Mouse (Mus musculus) kidney, postnatal 36 days (tissue): ENCODE data around the gene Popdc3.
"Not testable (repeated sequence)": the region's sequence is repeated elsewhere in the genome, so short reads cannot be mapped to it uniquely, and the experiment has no call there.

ENCODE experiments used
- DNase-seq, 2 experiments: peaks; one replicate each; pipeline ENCODE4 v3.0.0; 2021 to 2022; ENCODE audit warnings: mixed read lengths in 2 of 2

Popdc3 gene

GRCm38 (mm10) chr10:45204582-45204981 lies 26.7 kb downstream of the Popdc3 start:
- no peak for DNase-seq

- no peak for DNase-seq
These were observed 32.3 kb downstream of the Popdc3 start for GRCm38 (mm10) chr10:45210201-45210600.

GRCm38 (mm10) chr10:45216676-45217075 lies 38.8 kb downstream of the Popdc3 start:
- no peak for DNase-seq

- no peak for DNase-seq
These were observed 52.1 kb downstream of the Popdc3 start for GRCm38 (mm10) chr10:45229954-45230353.

GRCm38 (mm10) chr10:45233351-45233750 lies 55.5 kb downstream of the Popdc3 start:
- DNase-seq: no peak

GRCm38 (mm10) chr10:45236304-45236703 lies 58.4 kb downstream of the Popdc3 start:
- DNase-seq: no peak

- DNase-seq: no peak
These were observed 59.6 kb downstream of the Popdc3 start for GRCm38 (mm10) chr10:45237492-45237891.

- no peak for DNase-seq
These were observed 82.6 kb downstream of the Popdc3 start for GRCm38 (mm10) chr10:45260477-45260876.

GRCm38 (mm10) chr10:45262126-45262525 lies 84.2 kb downstream of the Popdc3 start:
- DNase-seq: no peak

- no peak for DNase-seq
These were observed 98.6 kb downstream of the Popdc3 start for GRCm38 (mm10) chr10:45276499-45276898.

GRCm38 (mm10) chr10:45276995-45277394 lies 99.1 kb downstream of the Popdc3 start:
- DNase-seq: no peak

- no peak for DNase-seq
These were observed 107.8 kb downstream of the Popdc3 start for GRCm38 (mm10) chr10:45285651-45286050.

GRCm38 (mm10) chr10:45288351-45288750 lies 110.5 kb downstream of the Popdc3 start:
- DNase-seq: no peak

- peak in 1 of 2 experiments; percentile 15 for DNase-seq
These were observed 111.6 kb downstream of the Popdc3 start for GRCm38 (mm10) chr10:45289218-45290105.

GRCm38 (mm10) chr10:45290618-45291017 lies 112.7 kb downstream of the Popdc3 start:
- DNase-seq: no peak

GRCm38 (mm10) chr10:45292159-45292558 lies 114.3 kb downstream of the Popdc3 start:
- DNase-seq: not testable (repeated sequence)

- no peak for DNase-seq
These were observed 117.2 kb downstream of the Popdc3 start for GRCm38 (mm10) chr10:45295093-45295492.

- DNase-seq: no peak
These were observed 120.6 kb downstream of the Popdc3 start for GRCm38 (mm10) chr10:45298503-45298902.

GRCm38 (mm10) chr10:45299509-45299908 lies 121.6 kb downstream of the Popdc3 start:
- no peak for DNase-seq

- DNase-seq: no peak
These were observed 125.6 kb downstream of the Popdc3 start for GRCm38 (mm10) chr10:45303315-45304036.

- no peak for DNase-seq
These were observed 127.3 kb downstream of the Popdc3 start for GRCm38 (mm10) chr10:45305173-45305572.

- no peak for DNase-seq
These were observed 133.2 kb downstream of the Popdc3 start for GRCm38 (mm10) chr10:45311129-45311528.

GRCm38 (mm10) chr10:45311624-45312023 lies 133.7 kb downstream of the Popdc3 start:
- no peak for DNase-seq

GRCm38 (mm10) chr10:45314865-45315264 lies 137.0 kb downstream of the Popdc3 start:
- no peak for DNase-seq
